Mouse (Mus musculus) kidney, postnatal 0 days (tissue): ENCODE results near the gene A730015C16Rik. TPM values are rescaled to one million over a fixed set of nuclear protein-coding genes. Genes with fewer than 3 reads are reported as not detected.

Experiments
- ATAC-seq: fragments of 200-750 bp; cut with Nextera tagmentation; replicated peaks from 2 replicates; pipeline ENCODE4 v1.8.0; 2017; ENCODE audit warnings: low read depth, moderate number of reproducible peaks, moderate TSS enrichment, moderate library complexity; ENCODE audit not compliant: low FRiP score
- DNase-seq: peaks from one replicate; pipeline ENCODE4 v3.0.0-alpha.2; 2016; ENCODE audit warnings: low spot score
- H3K27ac ChIP-seq: fragments of 300-500 bp; sonication (generic); 2 replicates; pipeline ENCODE4 v1.5.1; 2014; ENCODE audit warnings: mild to moderate bottlenecking
- H3K27me3 ChIP-seq: fragments of 300-500 bp; sonication (generic); 2 replicates; pipeline ENCODE4 v1.6.1; 2014; ENCODE audit warnings: low read length, mixed read lengths; ENCODE audit not compliant: insufficient read depth
- H3K36me3 ChIP-seq: fragments of 300-500 bp; sonication (generic); 2 replicates; pipeline ENCODE4 v1.6.1; 2014; ENCODE audit warnings: low read length, mixed read lengths; ENCODE audit not compliant: insufficient read depth
- H3K4me1 ChIP-seq: fragments of 300-500 bp; sonication (generic); replicated peaks from 2 replicates; pipeline ENCODE4 v1.6.1; 2014; ENCODE audit warnings: antibody characterized with exemption, low read length, mixed read lengths; ENCODE audit not compliant: insufficient read depth
- H3K4me2 ChIP-seq: fragments of 300-500 bp; sonication (generic); 2 replicates; pipeline ENCODE4 v1.6.1; 2014; ENCODE audit warnings: mild to moderate bottlenecking, low read length, moderate library complexity, mixed read lengths
- H3K4me3 ChIP-seq: fragments of 300-500 bp; sonication (generic); replicated peaks from 2 replicates; pipeline ENCODE4 v1.5.1; 2014; ENCODE audit warnings: low read depth, low read length
- H3K9ac ChIP-seq: fragments of 300-500 bp; sonication (generic); 2 replicates; pipeline ENCODE4 v1.6.1; 2014; ENCODE audit warnings: low read depth, low read length
- H3K9me3 ChIP-seq: fragments of 300-500 bp; sonication (generic); replicated peaks from 2 replicates; pipeline ENCODE4 v1.6.1; 2016; ENCODE audit warnings: low read length, inconsistent platforms, mixed read lengths
- CTCF ChIP-seq: IDR thresholded peaks from 2 replicates; pipeline ENCODE4 v1.5.1; 2016; ENCODE audit warnings: antibody characterized with exemption, low read depth, mild to moderate bottlenecking, moderate library complexity
- WGBS: fragments of 180-500 bp; shearing (Covaris S2); extraction: QIAGEN DNeasy Blood & Tissue Kit; methylation state at CpG from one replicate; pipeline ENCODE4 v1.1.7; 2014; 5-methylcytosine and 5-hydroxymethylcytosine counted together
- polyA plus RNA-seq: library from polyadenylated mRNA; unstranded; fragments of >200 nt; fragmentation: Nextera tagmentation; extraction: Ambion mirVana; gene quantifications from 2 replicates; pipeline ENCODE4 v1.2.1, GENCODE M21; 2015

Gene A730015C16Rik
- polyA plus RNA-seq, 1 experiment from 2014 or later = 2.4 TPM

- Histone ChIP-seq H3K36me3 (no peaks in the 10 kb centered on the region), H3K4me3 (no peak overlapping the region), H3K4me1 (0 out of 2 replicates have a peak, but pooled peaks cover 1% of the 10 kb centered on the region), H3K9me3 (no peaks in the 10 kb centered on the region), H3K4me2 (no peak overlapping the region), H3K27me3 (no peaks in the 10 kb centered on the region), H3K9ac (no peak overlapping the region), H3K27ac (no peak overlapping the region)
- WGBS = 83% methylated on average over 7 of the region's 7 CpGs
- TF ChIP-seq CTCF = no peak
- ATAC-seq (no peak), DNase-seq (no peak)
These were observed 6.4 kb downstream of the A730015C16Rik start for GRCm38 (mm10) chr4:108841920-108842578.

GRCm38 (mm10) chr4:108838031-108838430 lies 10.4 kb downstream of the A730015C16Rik start:
- no peak for TF ChIP-seq CTCF
- ATAC-seq = no peak
- H3K9me3 ChIP-seq = no peaks in the 10 kb centered on the region
- WGBS = 72% methylated on average over 4 of the region's 4 CpGs
- no peak overlapping the region for H3K27ac ChIP-seq
- no peak overlapping the region for H3K4me2 ChIP-seq
- no peaks in the 10 kb centered on the region for H3K36me3 ChIP-seq
- no peak for DNase-seq
- no peak overlapping the region for H3K9ac ChIP-seq
- peaks cover 4% of the 10 kb centered on the region; the same call in 1 of the 2 replicates for H3K4me1 ChIP-seq
- H3K27me3 ChIP-seq = no peaks in the 10 kb centered on the region
- no peak overlapping the region for H3K4me3 ChIP-seq

DNA sequence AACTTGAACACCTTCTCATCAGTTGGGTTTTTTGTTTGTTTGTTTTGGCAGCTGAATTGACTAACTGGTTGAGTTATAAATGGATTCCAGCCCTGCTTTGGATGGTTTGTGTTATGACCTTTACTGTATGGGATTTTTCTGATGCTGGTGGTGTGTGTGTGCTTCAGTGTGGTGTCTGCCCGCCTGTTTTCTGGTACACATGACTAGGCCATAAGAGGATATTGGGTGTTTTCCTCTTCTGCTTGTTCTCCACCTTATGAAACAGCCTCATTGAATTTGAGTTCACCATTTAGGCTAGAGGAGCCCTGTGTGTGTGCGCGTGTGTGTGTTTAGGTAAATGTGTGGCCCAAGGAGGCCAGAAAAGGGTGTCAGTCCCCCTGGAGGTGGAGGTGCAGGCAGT lies 12.9 kb downstream of the A730015C16Rik start:
- H3K27me3 ChIP-seq = no peaks in the 10 kb centered on the region
- H3K9me3 ChIP-seq = no peaks in the 10 kb centered on the region
- no peak for DNase-seq
- TF ChIP-seq CTCF = no peak
- H3K4me1 ChIP-seq = peaks cover 11% of the 10 kb centered on the region
- 45% methylated on average over 3 of the region's 3 CpGs for WGBS
- H3K4me2 ChIP-seq = peak overlapping the region; percentile 63
- H3K4me3 ChIP-seq = peak overlapping the region; percentile 97
- no peaks in the 10 kb centered on the region for H3K36me3 ChIP-seq
- H3K27ac ChIP-seq = 0 out of 2 replicates have a peak overlapping the region, but pooled peaks have one; percentile 93
- H3K9ac ChIP-seq = peak overlapping the region; percentile 98
- ATAC-seq = no peak

GRCm38 (mm10) chr4:108834971-108835311 lies 13.5 kb downstream of the A730015C16Rik start:
- TF ChIP-seq CTCF = no peak
- Histone ChIP-seq H3K4me2 (peak overlapping the region; percentile 63), H3K27me3 (no peaks in the 10 kb centered on the region), H3K9me3 (no peaks in the 10 kb centered on the region), H3K4me1 (peaks cover 11% of the 10 kb centered on the region), H3K9ac (peak overlapping the region; percentile 98), H3K27ac (peak overlapping the region; percentile 93), H3K4me3 (peak overlapping the region; percentile 97), H3K36me3 (peaks cover 4% of the 10 kb centered on the region; the same call in 1 of the 2 replicates)
- WGBS = 0% methylated on average over 15 of the region's 15 CpGs
- ATAC-seq (no peak), DNase-seq (no peak)

- peak; percentile 12; the same call in 1 of the 2 replicates for TF ChIP-seq CTCF
These were observed 14.1 kb downstream of the A730015C16Rik start, which contains the start of gene Txndc12 for GRCm38 (mm10) chr4:108834115-108834970. Txndc12 (plus strand) TSS chr4:108834601.

DNA sequence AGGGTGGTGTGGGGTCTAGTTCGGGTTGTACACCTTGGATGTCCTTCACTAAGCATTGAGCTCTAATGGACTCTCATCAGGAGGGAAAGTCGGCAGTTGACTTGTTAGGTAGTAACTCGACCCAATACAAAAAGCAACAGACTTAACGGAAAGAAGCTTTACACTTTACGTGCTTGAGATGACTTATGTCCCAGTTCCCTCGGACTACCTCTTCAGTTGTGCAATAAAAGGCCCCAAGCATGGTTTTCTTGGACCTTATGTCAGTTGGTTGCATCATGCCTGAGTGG lies 14.6 kb downstream of the A730015C16Rik start:
- 0% methylated on average over 6 of the region's 6 CpGs for WGBS
- H3K9me3 ChIP-seq = no peaks in the 10 kb centered on the region
- peak overlapping the region; percentile 63 for H3K4me2 ChIP-seq
- H3K27me3 ChIP-seq = no peaks in the 10 kb centered on the region
- H3K36me3 ChIP-seq = peaks cover 9% of the 10 kb centered on the region; the same call in 1 of the 2 replicates
- H3K27ac ChIP-seq = peak overlapping the region; percentile 93
- peak overlapping the region; percentile 97 for H3K4me3 ChIP-seq
- no peak for ATAC-seq
- H3K4me1 ChIP-seq = peaks cover 11% of the 10 kb centered on the region
- TF ChIP-seq CTCF = no peak
- H3K9ac ChIP-seq = peak overlapping the region; percentile 98
- no peak for DNase-seq

More at GRCm38 (mm10) chr4:108834115-108834970, 14.1 kb downstream of the A730015C16Rik start, which contains the start of gene Txndc12:
- DNase-seq = peak; percentile 97
- Histone ChIP-seq H3K9ac (peak within 1 kb of the TSS; percentile 98), H3K27ac (peak within 1 kb of the TSS; percentile 93), H3K4me2 (peak within 1 kb of the TSS; percentile 63), H3K4me3 (peak within 1 kb of the TSS; percentile 97), H3K36me3 (peaks cover 5% of the 10 kb centered on the region; the same call in 1 of the 2 replicates), H3K4me1 (peaks cover 11% of the 10 kb centered on the region), H3K9me3 (no peaks in the 10 kb centered on the region), H3K27me3 (no peaks in the 10 kb centered on the region)
- whole genome bisulfite sequencing = under 1% methylated on average over 34 of the region's 34 CpGs
- peak; percentile 82 for ATAC-seq
